Comparison of ENCODE assay signal across 8 mouse cellular contexts in genomic region chr2:156991470-156992319, GRCm38 (mm10). TPM values are rescaled to one million over a fixed set of nuclear protein-coding genes. Genes with fewer than 3 reads are reported as not detected.
DNase-seq lines count a peak whose midpoint lies in the region; ATAC-seq lines count a peak whose summit lies in the region.

TSS of gene Ndrg3 (minus strand) at chr2:156992056.

- H3K9ac ChIP-seq in lung, embryonic 16.5 days (ENCODE audit: low read length), result peak within 1 kb of the TSS; percentile 75

- no peak within 1 kb of the TSS for H3K27ac ChIP-seq in lung, embryonic 16.5 days (ENCODE audit: low read length)

- WGBS in lung, embryonic 16.5 days, result under 1% methylated on average over 66 of the region's 66 CpGs

- peak within 1 kb of the TSS; percentile 97 for H3K4me2 ChIP-seq in lung, embryonic 16.5 days (ENCODE audit: low read depth, low read length)

- H3K4me1 ChIP-seq in lung, embryonic 16.5 days (replicated peaks; ENCODE audit: control insufficient read depth, insufficient read depth, low read length), result peaks cover 15% of the 10 kb centered on the region

- H3K27me3 ChIP-seq in lung, embryonic 16.5 days (ENCODE audit: control insufficient read depth, insufficient read depth, low read depth, low read length), result no peaks in the 10 kb centered on the region

- peak within 1 kb of the TSS; percentile 75 for H3K4me3 ChIP-seq in lung, embryonic 16.5 days (ENCODE audit: low read length)

- H3K36me3 ChIP-seq in lung, embryonic 16.5 days (ENCODE audit: control insufficient read depth, insufficient read depth, low read length), result peaks cover 10% of the 10 kb centered on the region

- no peaks in the 10 kb centered on the region for H3K9me3 ChIP-seq in lung, embryonic 16.5 days (ENCODE audit: control insufficient read depth, low read length)

- ATAC-seq in hematopoietic stem cell, adult 5-6 weeks (replicated peaks in 1 of 2; ENCODE audit: insufficient read depth in 1 of 2, low FRiP score in 2 of 2, low TSS enrichment in 1 of 2, low read depth in 1 of 2, poor library complexity in 2 of 2, severe bottlenecking in 2 of 2), result peak; percentile 90 to 92
- peak; percentile 98 for ATAC-seq in lung, embryonic 16.5 days (ENCODE audit: low read depth)

- DNase-seq in MEL-GATA-1-ER (ENCODE audit: extremely low read depth, low read depth), result peak; percentile 96
- peak; percentile 95 for DNase-seq in cerebellum, adult 8-10 months
- peak; percentile 100 for DNase-seq in forelimb bud, embryonic 11.5 days (ENCODE audit: low read depth, low spot score)
- peak; percentile 87 for DNase-seq in layer of hippocampus, adult 9-10 months (ENCODE audit: low spot score)
- DNase-seq in ovary, postnatal 10 days (ENCODE audit: low spot score), result peak; percentile 80
- peak; percentile 98 for DNase-seq in thymus, postnatal 10 days (ENCODE audit: low spot score in 2 of 2)

RNA-seq across cellular contexts. Expression of gene Ndrg3, which starts in this region (rescaled TPM):
- total RNA-seq in hematopoietic stem cell, adult 5-6 weeks (2017), result 33.1 and 35.7 TPM in 2 replicates
- polyA plus RNA-seq in lung, embryonic 16.5 days (2015; fragmentation: Nextera tagmentation; extraction: Ambion mirVana), result 44.6 and 53.4 TPM in 2 replicates
